Mouse (Mus musculus): ENCODE data around the gene Rab6a.
"Not testable (repeated sequence)": the region's sequence is repeated elsewhere in the genome, so short reads cannot be mapped to it uniquely, and the experiment has no call there.

The Rab6a gene

GRCm38 (mm10) chr7:100607214-100608129 is at the start of gene Rab6a:
Gene Rab6a (plus strand): TSS chr7:100607410.
- peak; percentile 99 for DNase-seq (ENCODE audit: extremely low spot score, low spot score)

GRCm38 (mm10) chr7:100559331-100559730 is 47.9 kb upstream of the Rab6a start:
- DNase-seq (ENCODE audit: extremely low spot score, low spot score), result no peak

- no peak for DNase-seq (ENCODE audit: extremely low spot score, low spot score)
Measured at GRCm38 (mm10) chr7:100561861-100562587, 45.2 kb upstream of the Rab6a start.

- not testable (repeated sequence) for DNase-seq (ENCODE audit: extremely low spot score, low spot score)
Measured at GRCm38 (mm10) chr7:100567238-100567637, 40.0 kb upstream of the Rab6a start.

- DNase-seq (ENCODE audit: extremely low spot score, low spot score), result no peak
Measured at GRCm38 (mm10) chr7:100569907-100570306, 37.3 kb upstream of the Rab6a start.

GRCm38 (mm10) chr7:100570930-100571715 is 36.1 kb upstream of the Rab6a start:
- no peak for DNase-seq (ENCODE audit: extremely low spot score, low spot score)

- no peak for DNase-seq (ENCODE audit: extremely low spot score, low spot score)
Measured at GRCm38 (mm10) chr7:100572061-100572460, 35.1 kb upstream of the Rab6a start.

- no peak for DNase-seq (ENCODE audit: extremely low spot score, low spot score)
Measured at GRCm38 (mm10) chr7:100572704-100573103, 34.5 kb upstream of the Rab6a start.

GRCm38 (mm10) chr7:100578794-100579193 is 28.4 kb upstream of the Rab6a start:
- DNase-seq (ENCODE audit: extremely low spot score, low spot score), result no peak

GRCm38 (mm10) chr7:100582235-100582634 is 25.0 kb upstream of the Rab6a start:
- no peak for DNase-seq (ENCODE audit: extremely low spot score, low spot score)

GRCm38 (mm10) chr7:100582727-100583236 is 24.4 kb upstream of the Rab6a start:
- peak; percentile 87 for DNase-seq (ENCODE audit: extremely low spot score, low spot score)

GRCm38 (mm10) chr7:100589816-100590215 is 17.4 kb upstream of the Rab6a start:
- no peak for DNase-seq (ENCODE audit: extremely low spot score, low spot score)

GRCm38 (mm10) chr7:100590504-100590844 is 16.7 kb upstream of the Rab6a start:
- DNase-seq (ENCODE audit: extremely low spot score, low spot score), result no peak

GRCm38 (mm10) chr7:100590845-100591521 is 16.2 kb upstream of the Rab6a start:
- DNase-seq (ENCODE audit: extremely low spot score, low spot score), result peak; percentile 83

- no peak for DNase-seq (ENCODE audit: extremely low spot score, low spot score)
Measured at GRCm38 (mm10) chr7:100591522-100591852, 15.7 kb upstream of the Rab6a start.

GRCm38 (mm10) chr7:100593349-100593748 is 13.9 kb upstream of the Rab6a start:
- no peak for DNase-seq (ENCODE audit: extremely low spot score, low spot score)

GRCm38 (mm10) chr7:100600211-100600610 is 7.0 kb upstream of the Rab6a start:
- DNase-seq (ENCODE audit: extremely low spot score, low spot score), result no peak

- DNase-seq (ENCODE audit: extremely low spot score, low spot score), result peak; percentile 69
Measured at GRCm38 (mm10) chr7:100608130-100608741, 1.0 kb downstream of the Rab6a start, which contains the start of gene Mrpl48. Gene Mrpl48 (minus strand): TSS chr7:100608301.

- no peak for DNase-seq (ENCODE audit: extremely low spot score, low spot score)
Measured at GRCm38 (mm10) chr7:100608910-100609309, 1.7 kb downstream of the Rab6a start.

GRCm38 (mm10) chr7:100616121-100616857 is 9.1 kb downstream of the Rab6a start:
- DNase-seq (ENCODE audit: extremely low spot score, low spot score), result no peak

All from neural tube, embryonic 10.5 days (tissue).